Mouse (Mus musculus): ENCODE data around the gene Ubxn6. TPM values are rescaled to one million over a fixed set of nuclear protein-coding genes. Genes with fewer than 3 reads are reported as not detected.
"Not testable (repeated sequence)": the region's sequence is repeated elsewhere in the genome, so short reads cannot be mapped to it uniquely, and the experiment has no call there.

The Ubxn6 gene
- polyA plus RNA-seq, 1 experiment, result 69.3 TPM

GRCm38 (mm10) chr17:56066451-56066850, 8.4 kb downstream of the Ubxn6 start:
- DNase-seq, result no peak
- Histone ChIP-seq H3K4me1 (ENCODE audit: control insufficient read depth, insufficient read depth, low read length) (no peaks in the 10 kb centered on the region), H3K4me3 (replicated peaks; ENCODE audit: extremely low read depth, low read depth, low read length) (no peak overlapping the region)
- TF ChIP-seq CTCF (IDR thresholded peaks at IDR 0.05; ENCODE audit: insufficient read depth, low read length) (no peak), POLR2A (IDR thresholded peaks at IDR 0.05; ENCODE audit: borderline replicate concordance, extremely low read depth, low read depth, low read length) (no peak)

- not testable (repeated sequence) for DNase-seq; H3K4me3 ChIP-seq (replicated peaks; ENCODE audit: extremely low read depth, low read depth, low read length)
- 65% methylated on average over 6 of the region's 6 CpGs for WGBS
Observed at GRCm38 (mm10) chr17:56065715-56066114, 9.1 kb downstream of the Ubxn6 start.

GRCm38 (mm10) chr17:56062081-56062480, 12.7 kb downstream of the Ubxn6 start:
- Histone ChIP-seq H3K4me3 (replicated peaks; ENCODE audit: extremely low read depth, low read depth, low read length) (no peak overlapping the region), H3K4me1 (ENCODE audit: control insufficient read depth, insufficient read depth, low read length) (no peaks in the 10 kb centered on the region)
- TF ChIP-seq CTCF (IDR thresholded peaks at IDR 0.05; ENCODE audit: insufficient read depth, low read length), result no peak
- no peak for TF ChIP-seq POLR2A (IDR thresholded peaks at IDR 0.05; ENCODE audit: borderline replicate concordance, extremely low read depth, low read depth, low read length)
- no peak for DNase-seq
- WGBS, result 94% methylated on average over 7 of the region's 7 CpGs

More at GRCm38 (mm10) chr17:56065715-56066114, 9.1 kb downstream of the Ubxn6 start:
- not testable (repeated sequence) for H3K4me1 ChIP-seq (ENCODE audit: control insufficient read depth, insufficient read depth, low read length)

GRCm38 (mm10) chr17:56057381-56058120, 17.3 kb downstream of the Ubxn6 start:
- no peak for DNase-seq
- no peaks in the 10 kb centered on the region for H3K4me1 ChIP-seq (ENCODE audit: control insufficient read depth, insufficient read depth, low read length)
- TF ChIP-seq CTCF (IDR thresholded peaks at IDR 0.05; ENCODE audit: insufficient read depth, low read length) (no peak), POLR2A (IDR thresholded peaks at IDR 0.05; ENCODE audit: borderline replicate concordance, extremely low read depth, low read depth, low read length) (no peak)
- no peak overlapping the region for H3K4me3 ChIP-seq (replicated peaks; ENCODE audit: extremely low read depth, low read depth, low read length)
- 85% methylated on average over 11 of the region's 11 CpGs for WGBS

- WGBS, result 62% methylated on average over 4 of the region's 4 CpGs
- no peaks in the 10 kb centered on the region for H3K4me1 ChIP-seq (ENCODE audit: control insufficient read depth, insufficient read depth, low read length)
- no peak for TF ChIP-seq POLR2A (IDR thresholded peaks at IDR 0.05; ENCODE audit: borderline replicate concordance, extremely low read depth, low read depth, low read length)
- TF ChIP-seq CTCF (IDR thresholded peaks at IDR 0.05; ENCODE audit: insufficient read depth, low read length), result no peak
- H3K4me3 ChIP-seq (replicated peaks; ENCODE audit: extremely low read depth, low read depth, low read length), result no peak overlapping the region
- no peak for DNase-seq
Observed at GRCm38 (mm10) chr17:56055945-56056678, 18.7 kb downstream of the Ubxn6 start.

GRCm38 (mm10) chr17:56054938-56055337, 19.9 kb downstream of the Ubxn6 start:
- no peak for DNase-seq
- TF ChIP-seq CTCF (IDR thresholded peaks at IDR 0.05; ENCODE audit: insufficient read depth, low read length) (no peak), POLR2A (IDR thresholded peaks at IDR 0.05; ENCODE audit: borderline replicate concordance, extremely low read depth, low read depth, low read length) (no peak)
- Histone ChIP-seq H3K4me1 (ENCODE audit: control insufficient read depth, insufficient read depth, low read length) (no peaks in the 10 kb centered on the region), H3K4me3 (replicated peaks; ENCODE audit: extremely low read depth, low read depth, low read length) (no peak overlapping the region)

- H3K4me1 ChIP-seq (ENCODE audit: control insufficient read depth, insufficient read depth, low read length), result no peaks in the 10 kb centered on the region
- no peak for DNase-seq
- 78% methylated on average over 5 of the region's 5 CpGs for WGBS
- H3K4me3 ChIP-seq (replicated peaks; ENCODE audit: extremely low read depth, low read depth, low read length), result no peak overlapping the region
- no peak for TF ChIP-seq CTCF (IDR thresholded peaks at IDR 0.05; ENCODE audit: insufficient read depth, low read length)
- TF ChIP-seq POLR2A (IDR thresholded peaks at IDR 0.05; ENCODE audit: borderline replicate concordance, extremely low read depth, low read depth, low read length), result no peak
Observed at GRCm38 (mm10) chr17:56051369-56051768, 23.5 kb downstream of the Ubxn6 start.

- peaks cover 2% of the 10 kb centered on the region; the same call in 1 of the 2 replicates for H3K4me1 ChIP-seq (ENCODE audit: control insufficient read depth, insufficient read depth, low read length)
- no peak for TF ChIP-seq POLR2A (IDR thresholded peaks at IDR 0.05; ENCODE audit: borderline replicate concordance, extremely low read depth, low read depth, low read length)
- TF ChIP-seq CTCF (IDR thresholded peaks at IDR 0.05; ENCODE audit: insufficient read depth, low read length), result no peak
- 1% methylated on average over 12 of the region's 12 CpGs for WGBS
- DNase-seq, result no peak
- H3K4me3 ChIP-seq (replicated peaks; ENCODE audit: extremely low read depth, low read depth, low read length), result no peak overlapping the region
Observed at GRCm38 (mm10) chr17:56040857-56041163, 34.0 kb downstream of the Ubxn6 start.

GRCm38 (mm10) chr17:56040030-56040856, 34.6 kb downstream of the Ubxn6 start, which contains the start of gene Chaf1a:
Gene Chaf1a (plus strand): TSS chr17:56040439.
- peak within 1 kb of the TSS; percentile 53 for H3K4me3 ChIP-seq (replicated peaks; ENCODE audit: extremely low read depth, low read depth, low read length)
- H3K4me1 ChIP-seq (ENCODE audit: control insufficient read depth, insufficient read depth, low read length), result peaks cover 4% of the 10 kb centered on the region; the same call in 1 of the 2 replicates
- DNase-seq, result peak; percentile 93
- WGBS, result under 1% methylated on average over 65 of the region's 68 CpGs
- peak; percentile 48; the same call in 1 of the 2 replicates for TF ChIP-seq POLR2A (IDR thresholded peaks at IDR 0.05; ENCODE audit: borderline replicate concordance, extremely low read depth, low read depth, low read length)
- TF ChIP-seq CTCF (IDR thresholded peaks at IDR 0.05; ENCODE audit: insufficient read depth, low read length), result no peak
